Mouse (Mus musculus) ovary, postnatal 10 days (tissue): ENCODE data around the gene Lias.

Experiments used
- DNase-seq: peaks from one replicate; pipeline ENCODE4 v3.0.0; 2022; ENCODE audit warnings: low spot score

Lias gene

DNA sequence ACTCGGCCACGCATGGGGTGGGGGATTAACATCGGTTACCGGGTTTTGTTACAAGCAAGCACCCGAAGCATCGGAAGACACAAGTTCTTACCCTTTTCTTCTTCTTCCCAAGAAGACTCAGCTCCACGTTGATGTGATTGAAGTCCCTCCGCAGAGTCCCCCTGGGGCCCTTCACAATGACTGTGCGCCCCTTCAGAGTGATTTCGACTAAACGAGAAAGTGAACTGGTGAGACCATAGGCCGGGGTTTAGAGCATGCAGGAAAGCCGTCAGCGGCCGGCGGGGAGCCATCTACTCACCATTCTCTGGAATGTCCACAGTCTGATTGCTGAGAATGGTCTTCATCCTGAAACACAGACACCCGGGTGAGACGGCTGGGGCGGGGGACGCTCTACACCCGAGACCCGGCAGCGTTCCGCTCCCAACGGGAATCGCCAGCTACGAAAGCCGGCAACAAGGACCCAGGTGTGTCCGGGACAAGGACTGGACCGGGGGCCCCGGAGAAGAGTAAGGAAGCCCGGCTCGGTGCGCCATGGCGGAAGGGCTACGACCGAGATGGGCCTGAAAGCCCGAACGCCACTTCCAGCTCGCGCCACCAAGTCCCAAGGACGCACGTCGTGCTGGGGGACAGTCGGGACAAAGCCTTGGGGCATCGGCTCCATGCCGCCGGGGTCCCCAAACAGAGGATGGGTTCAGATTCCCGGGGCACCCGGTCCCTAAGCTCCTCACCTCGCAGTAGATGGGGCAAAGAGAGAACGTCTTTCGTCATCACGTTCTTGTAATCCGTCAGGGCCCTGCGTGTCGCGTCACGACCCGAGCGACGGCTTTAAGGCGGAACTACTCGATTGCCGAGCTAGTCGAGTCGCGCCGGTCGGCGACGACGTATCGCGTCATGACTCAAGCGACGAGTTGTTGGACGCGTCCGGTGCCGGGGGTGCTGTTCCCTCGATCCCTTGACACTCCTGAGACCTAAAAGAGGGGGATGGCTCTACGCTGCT lies at the start of gene Lias, which contains the start of gene Rpl9:
Gene Lias (plus strand): TSS at position 850 of the 997 bp plus-strand sequence.
Gene Rpl9 (minus strand): TSS at position 797 of the 997 bp plus-strand sequence.
- DNase-seq = peak; percentile 99

DNA sequence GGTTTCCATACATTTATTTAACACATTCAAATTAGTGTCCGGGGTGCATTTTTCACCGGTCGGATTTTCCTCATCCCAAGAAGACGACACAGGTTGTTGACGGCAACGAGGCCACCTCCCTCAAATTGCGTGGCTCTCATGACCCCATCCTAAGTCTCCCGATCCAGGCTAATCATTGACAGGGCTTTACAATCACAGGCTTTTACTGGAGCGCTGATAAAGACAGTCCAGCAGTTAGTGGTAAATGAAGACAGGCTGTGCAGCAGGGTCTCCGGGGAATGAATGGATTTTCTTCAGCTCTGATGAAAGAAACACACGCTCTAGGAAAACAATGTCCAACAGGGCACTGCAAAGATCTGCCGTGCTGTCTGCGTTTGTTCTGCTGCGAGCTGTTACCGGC lies 43.1 kb upstream of the Lias start, which contains the start of gene Klb:
Gene Klb (plus strand): TSS at position 147 of the 400 bp plus-strand sequence.
- DNase-seq = no peak

DNA sequence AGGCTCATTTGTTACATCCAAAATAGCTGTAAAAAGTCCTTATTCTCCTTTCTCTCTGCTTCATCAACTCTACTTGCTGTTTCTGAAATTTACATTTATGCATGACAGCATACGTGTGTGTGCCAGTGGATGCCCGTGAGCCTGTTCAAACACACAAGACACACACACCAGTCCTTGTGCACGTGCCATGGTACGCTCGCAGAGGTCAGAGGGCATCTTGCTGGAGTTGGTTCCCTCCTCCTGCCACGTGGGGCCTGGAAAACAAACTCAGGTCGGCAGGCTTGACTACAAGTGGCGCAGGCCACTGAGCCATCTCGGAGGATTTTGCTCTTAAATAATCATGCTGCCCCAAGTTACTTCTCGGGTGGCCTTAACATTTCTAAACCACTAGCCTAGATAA lies 40.8 kb upstream of the Lias start:
- no peak for DNase-seq

DNA sequence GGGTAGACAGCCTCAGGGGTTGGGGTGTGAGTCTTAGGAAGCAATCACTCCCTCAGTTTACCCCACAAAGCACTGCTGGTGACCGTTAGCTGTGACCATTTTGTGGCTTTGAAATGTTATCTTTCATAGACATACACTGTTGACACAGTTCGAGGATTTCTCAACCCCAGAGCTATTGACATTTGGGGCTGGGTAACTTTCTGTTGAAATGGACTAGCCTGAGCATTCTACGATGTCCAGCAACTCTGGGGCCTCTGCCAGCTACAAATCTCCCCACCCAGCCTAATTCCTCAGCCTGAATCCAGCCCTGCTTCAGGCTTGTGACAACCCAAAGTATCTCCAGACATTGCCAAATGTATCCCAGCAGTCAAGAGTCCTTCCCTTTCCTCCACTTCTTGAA lies 37.2 kb upstream of the Lias start:
- no peak for DNase-seq

DNA sequence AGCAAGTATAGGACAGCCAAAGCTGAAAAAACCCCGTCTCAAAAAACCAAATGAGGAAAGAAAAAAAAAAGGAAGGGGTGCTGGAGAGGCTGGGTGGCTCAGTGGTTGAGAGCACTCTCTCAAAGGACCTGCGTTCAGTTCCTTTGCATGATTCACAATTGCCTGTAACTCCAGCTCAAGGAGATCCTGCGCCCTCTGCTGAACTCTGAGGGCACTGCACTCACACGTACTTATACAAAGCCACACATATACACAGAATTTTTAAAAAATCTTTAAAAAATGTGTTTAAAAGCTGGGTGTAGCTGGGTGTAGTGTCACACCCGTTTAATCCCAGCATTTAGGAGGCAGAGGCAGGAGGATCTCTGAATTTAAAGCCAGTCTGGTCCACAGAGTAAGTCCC lies 36.3 kb upstream of the Lias start:
- DNase-seq = no peak

DNA sequence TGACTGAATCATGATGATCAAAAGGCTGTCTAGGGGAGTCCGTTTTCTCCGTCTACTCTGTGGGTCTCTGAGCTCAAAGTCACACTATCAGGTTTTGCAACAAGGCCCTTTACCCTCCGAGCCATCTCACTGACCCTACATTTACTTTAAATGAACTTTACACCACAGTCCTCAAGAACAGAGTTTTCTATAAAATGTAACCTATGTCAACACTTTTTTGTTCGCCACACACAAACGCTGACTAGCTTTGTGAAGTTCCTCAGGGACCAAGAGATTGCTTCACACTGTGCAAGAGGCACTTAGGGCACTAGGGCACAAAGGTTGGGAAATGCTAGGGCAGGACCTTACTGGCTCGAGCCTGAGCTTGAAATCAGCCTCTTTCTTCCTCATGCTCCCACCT lies 34.4 kb upstream of the Lias start:
- DNase-seq = no peak

DNA sequence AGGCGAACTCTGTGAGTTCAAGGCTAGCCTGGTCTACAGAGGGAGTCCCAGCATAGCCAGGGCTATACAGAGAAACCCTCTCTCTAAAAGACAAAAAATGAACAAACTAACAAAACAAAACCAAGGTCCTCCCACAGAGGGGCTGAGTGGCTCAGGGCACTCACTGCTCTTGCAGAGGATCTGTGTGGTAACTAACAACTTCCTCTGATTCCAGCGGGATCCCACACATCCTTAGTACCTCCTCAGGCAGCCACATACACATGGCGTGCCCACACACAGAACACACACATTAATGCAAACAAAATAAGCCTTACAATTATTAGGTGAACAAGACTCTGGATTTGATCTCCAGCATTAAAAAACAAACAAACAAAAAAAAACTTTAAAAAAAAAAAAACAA lies 33.5 kb upstream of the Lias start:
- no peak for DNase-seq

DNA sequence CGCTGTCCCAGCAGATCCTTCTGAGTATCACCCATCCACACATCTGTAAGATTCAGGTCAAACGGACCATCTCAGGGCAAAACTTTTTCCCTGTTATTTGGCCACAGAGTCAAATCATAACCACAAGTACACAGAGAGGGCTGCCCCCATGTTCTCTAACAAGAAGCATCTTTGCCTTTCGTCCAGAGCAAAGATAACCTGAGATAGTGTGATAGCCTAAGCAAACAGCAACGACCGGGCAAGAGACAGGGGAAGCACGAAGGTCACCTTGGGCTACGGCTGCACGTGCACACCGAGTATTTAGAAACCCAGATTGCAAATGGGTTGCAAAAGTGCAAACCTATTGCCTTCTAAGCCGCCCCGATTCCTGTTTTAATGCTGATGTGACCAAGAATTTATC lies 23.5 kb upstream of the Lias start:
- no peak for DNase-seq

DNA sequence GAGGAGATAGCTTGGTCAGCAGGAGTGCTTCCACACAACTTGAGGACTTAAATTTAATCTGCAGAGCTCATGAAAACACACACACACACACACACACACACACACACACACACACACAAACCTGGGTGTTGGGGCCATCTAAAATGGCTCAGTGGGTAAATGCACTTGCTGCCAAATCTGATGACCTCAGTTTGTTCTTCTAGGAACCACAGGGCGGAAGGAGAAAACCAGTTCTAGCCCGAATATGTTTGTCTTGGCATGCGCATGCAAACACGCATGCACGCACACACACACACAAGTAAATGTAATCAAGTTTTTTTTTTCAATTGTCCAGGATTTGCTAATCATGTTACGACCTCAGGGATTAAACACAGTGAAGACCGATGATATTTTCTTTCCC lies 19.7 kb upstream of the Lias start:
- no peak for DNase-seq

DNA sequence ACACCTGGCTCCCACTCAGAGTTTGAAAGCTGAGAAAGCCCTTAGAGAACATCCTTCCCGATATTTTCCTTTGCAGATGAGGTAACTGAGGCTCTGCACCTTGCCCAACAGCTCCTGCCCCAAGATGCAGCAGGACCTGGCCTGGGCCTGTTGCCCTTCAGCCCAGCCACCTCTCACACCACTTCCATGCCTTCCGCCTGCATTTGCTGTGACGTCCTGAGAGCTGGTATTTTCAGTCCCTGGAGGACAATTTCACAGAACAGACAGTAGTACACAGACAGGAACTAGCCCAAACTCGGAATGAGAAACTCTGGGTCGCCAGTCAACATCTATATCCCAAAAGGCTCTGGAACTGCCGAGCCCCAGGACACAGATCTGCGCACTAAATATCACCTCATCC lies 16.6 kb upstream of the Lias start:
- no peak for DNase-seq

DNA sequence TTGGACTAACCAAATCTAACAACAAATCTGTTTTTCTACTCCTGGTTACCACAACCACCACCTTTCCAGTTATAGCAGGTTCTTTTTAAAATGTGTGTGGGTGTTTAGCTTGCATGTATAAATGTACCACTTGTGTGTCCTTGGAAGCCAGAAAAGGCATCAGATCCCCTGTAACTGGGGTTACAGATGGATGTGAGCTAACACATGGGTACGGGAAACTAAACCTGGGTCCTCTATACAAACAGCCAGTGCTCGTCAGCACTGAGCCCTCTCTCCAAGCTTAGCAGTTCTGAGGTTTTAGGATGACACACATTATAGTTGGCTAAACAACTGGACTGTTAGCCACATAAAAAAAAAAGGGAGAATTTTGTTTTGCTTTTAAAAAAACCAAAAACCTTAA lies 5.6 kb upstream of the Lias start:
- DNase-seq = no peak

DNA sequence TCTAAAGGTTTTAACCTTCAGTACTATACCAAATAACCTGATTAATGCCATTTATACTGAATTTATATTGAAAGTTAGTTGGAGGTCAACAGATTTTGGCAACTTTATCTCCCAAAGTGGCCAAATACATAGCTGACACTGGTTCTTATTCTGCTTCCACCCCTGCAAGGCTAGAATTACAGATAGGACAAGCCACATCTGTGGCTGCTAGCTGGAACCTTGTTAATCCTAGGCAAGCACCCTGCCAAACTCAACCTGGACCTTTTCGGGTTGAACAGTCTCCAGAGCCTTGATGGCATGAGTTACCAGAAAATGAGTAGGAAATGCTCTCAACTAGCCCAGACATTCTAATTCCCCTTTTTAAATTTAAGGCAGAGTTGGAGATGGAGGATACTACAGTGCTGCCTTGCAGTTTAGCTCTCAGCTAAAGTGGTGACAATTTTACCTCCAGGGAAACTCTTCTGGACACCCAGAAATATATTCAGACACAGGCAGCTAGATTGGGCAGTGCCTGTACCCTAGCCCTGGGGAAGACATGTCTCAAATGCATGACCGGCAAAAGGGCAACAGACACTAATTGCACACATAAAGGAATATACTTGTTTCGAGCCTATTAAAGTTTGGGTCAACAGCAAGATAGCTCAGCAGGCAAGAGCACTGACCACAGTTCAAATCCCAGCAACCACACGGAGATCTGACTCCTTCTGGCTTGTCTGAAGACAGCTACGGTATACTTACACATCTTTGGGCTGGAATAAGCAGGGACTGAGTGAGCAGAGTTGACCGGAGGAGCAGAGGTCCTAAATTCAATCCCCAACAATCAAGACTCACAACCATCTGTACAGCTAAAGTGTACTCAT lies 4.1 kb upstream of the Lias start:
- no peak for DNase-seq

DNA sequence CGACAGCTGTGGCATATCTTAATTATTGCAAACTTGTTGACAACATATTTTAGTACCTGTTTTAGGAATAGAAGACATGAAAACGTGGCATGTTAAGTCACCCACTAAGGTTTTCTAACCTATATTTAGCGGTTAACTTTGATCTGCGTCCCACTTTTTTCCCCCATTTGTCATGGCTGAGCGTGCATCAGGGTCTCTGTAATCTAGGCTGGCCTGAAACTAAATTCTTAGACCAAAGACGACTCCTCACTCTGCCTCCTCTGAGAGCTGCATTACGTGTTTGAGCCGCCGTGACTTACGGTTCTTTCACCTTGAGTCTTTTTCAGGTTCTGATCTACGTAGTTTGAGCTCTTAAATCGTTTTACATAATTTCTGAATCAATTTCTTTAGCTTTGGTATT lies 456 bp downstream of the Lias start:
- DNase-seq = no peak

DNA sequence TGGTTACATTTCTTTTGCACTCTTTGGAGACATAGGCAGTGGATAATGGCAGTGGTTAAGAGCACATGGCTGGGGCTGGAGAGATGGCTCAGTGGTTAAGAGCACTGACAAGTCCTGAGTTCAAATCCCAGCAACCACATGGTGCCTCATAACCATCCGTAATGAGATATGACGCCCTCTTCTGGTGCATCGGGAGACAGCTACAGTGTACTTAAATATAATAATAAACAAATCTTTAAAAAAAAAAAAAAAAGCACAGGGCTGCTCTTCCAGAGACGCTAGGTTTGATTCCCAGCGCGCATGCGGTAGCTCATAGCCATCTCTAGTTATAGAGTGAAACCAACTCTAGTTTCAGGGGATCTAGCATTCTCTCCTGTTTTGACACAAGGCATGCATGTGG lies 3.1 kb downstream of the Lias start:
- no peak for DNase-seq

DNA sequence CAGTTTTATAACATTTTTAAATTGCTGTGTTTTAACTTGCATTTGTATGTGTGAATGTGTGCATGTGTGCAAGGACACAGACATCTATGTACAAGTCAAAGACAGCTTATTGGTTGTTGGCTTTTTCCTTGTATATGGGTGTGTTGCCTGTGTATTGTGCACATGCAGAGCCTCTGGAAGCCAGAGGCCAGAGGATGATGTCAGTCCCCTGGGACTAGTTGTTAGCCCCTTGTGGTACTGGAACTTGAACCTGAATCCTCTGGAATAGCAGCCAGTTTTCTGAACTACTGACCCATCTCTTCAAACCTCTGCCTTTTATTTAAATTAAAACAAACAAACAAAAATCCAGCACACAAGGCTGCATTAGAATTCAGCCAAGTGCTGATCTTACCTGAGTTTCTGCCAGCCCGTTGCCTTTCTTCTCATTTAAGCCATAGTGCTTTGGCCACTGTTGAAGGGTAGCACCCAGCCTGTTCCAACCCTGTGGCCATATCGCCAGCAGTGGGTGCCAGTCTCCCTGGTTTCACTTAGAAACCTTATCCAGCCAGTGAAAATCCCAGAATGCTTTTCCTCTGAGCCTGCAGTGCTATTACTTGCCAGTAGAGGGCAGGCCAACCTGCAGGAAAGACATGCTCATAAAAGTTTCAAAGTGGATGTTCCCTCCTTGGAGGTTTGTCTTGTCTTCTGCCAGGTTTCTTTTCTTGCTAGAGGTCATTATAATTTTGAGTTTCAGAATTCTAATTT lies 10.1 kb downstream of the Lias start:
- peak; percentile 61 for DNase-seq

DNA sequence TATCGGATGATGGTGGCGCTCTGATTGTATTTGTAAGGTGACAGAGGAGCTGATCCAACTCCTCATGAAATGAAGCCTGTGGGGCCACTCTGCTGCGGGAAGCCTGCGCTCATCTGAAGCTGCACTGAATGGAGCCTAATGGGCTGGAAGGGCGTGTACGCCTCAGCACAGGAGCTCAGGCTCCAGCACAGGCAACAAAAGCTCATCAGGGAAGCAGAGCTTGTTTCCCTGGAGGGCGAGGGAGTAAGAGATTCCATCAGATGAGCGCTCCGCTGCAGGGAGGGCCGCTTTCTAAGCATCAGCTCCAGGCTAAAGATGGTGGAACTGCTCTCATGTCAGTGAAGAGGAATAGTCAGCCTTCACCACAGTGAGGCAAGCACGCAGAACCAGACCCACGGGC lies 16.7 kb downstream of the Lias start:
- DNase-seq = no peak

DNA sequence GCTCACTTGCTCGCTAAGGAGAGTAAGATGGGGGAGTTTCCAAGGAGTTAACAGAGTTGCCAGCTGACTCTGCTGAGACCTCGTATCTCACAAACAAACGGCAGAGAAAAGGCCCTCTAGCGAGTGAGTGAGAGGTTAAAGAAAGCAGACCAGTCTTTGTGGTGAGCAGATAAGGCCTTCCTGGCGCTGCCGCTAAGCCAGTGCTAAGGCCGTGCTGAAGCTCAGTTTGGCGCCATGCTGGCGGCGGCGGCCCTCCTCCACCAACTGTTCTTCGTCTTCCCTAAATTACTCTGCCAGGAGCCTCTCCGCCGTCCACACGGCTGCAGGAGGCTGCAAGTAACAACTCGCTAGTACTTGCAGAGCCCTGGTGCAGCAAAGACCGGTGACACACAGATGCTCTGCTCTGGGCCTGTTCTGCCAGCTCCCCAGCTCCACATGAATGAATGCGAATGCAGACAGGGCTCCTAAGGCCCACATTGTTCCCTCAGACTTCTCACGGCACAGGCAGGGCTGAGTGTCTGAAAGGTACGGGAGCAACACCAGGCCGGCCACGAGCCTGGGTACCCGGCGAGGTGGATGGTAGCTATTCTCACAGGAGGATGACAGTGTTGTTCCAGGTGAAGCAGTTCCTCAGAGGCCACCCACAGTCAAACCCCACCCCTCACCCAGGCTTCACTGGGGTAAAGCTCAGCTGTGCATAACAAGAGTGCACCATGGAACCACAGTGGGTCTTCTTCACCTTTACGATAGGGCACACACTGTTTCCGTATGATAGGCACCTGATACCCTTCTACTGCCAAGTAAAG lies 24.6 kb downstream of the Lias start:
- DNase-seq = no peak

DNA sequence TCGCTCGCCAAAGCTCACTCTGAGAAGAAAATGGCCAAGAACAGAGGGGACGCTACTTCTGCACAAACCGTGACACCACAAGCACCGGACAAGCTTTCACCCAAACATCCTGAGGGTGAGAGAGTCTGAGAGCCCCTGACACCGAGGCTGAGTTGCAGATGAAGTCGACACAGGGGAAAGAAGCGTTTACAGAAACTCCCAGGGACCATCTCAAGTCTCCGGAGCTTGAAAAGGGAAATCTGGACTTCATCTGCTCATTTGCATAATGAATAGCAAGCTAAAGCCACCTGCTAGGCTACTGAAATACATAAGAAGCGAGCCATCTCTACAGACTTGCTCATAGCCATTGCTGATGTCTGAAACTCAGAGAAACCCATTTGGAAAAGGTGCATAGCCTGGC lies 27.8 kb downstream of the Lias start:
- no peak for DNase-seq

DNA sequence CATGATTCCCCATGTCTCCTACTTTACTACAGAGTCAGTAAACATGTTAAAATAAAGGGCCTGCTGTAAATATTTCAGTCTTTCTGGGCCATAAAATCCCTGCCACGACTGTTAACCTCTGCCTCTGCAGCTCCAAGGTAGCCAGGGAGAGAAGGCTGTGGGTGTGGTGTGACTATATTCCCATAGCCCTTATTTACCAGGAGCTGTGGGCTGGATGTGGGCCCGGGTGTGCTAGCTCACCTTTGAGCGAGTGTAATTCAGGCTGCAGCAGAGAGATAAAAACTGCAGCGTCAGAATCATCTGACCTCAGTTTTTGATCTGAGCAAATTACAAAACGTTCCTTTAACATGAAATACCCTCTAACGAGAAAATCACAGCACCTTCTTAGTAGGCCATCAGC lies 29.5 kb downstream of the Lias start:
- no peak for DNase-seq

DNA sequence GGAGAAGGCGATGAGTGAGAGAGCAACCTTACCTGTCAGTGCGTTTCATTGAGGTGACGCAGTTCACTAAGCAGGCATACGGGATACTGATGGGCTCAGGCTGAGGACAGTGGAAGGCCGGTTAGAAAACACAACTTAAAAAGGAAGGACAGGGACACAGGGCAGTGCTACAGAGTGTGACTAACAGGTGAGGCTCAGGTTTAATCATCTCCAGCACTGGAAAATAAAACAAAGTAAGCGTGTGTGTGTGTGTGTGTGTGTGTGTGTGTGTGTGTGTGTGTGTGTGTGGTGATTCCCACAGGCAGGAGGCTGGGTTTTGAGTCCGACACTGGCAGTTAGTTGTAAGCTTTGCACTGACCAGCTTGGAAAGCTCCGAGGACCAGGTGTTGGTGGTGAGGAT lies 31.5 kb downstream of the Lias start:
- no peak for DNase-seq

DNA sequence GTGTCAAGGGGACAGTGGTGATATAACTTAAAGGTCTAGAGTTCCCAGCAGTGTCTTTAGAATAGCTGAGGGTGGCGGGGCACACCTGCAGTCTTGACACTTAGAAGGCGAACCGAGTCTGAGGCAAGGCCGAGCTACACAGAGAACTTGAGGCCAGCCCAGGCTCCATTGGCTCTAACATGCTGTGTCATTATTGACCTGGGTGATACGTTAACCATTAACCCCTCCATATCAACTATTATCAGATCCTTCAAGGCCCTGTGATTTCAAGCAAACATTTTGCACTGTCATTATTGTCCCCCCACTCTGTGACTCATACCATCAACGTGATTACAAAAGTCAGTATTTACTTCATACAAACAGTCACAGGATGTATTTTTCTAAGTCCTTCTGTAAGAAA lies 32.9 kb downstream of the Lias start:
- no peak for DNase-seq
